Mouse (Mus musculus) hematopoietic stem cell, adult 5-6 weeks (primary cell): ENCODE data around the gene Ldb3. TPM values are rescaled to one million over a fixed set of nuclear protein-coding genes. Genes with fewer than 3 reads are reported as not detected.

Source experiments
- ATAC-seq, 2 experiments: fragments of 125-278 bp in 1 of 2; replicated peaks in 1 of 2; 2 replicates each; pipeline ENCODE4 v1.8.0; 2016 to 2017; ENCODE audit warnings: inconsistent platforms in 2 of 2, mild to moderate bottlenecking in 2 of 2, moderate number of reproducible peaks in 2 of 2, low read depth in 1 of 2, moderate TSS enrichment in 1 of 2; ENCODE audit not compliant: low FRiP score in 2 of 2, poor library complexity in 2 of 2, severe bottlenecking in 2 of 2, insufficient read depth in 1 of 2, low TSS enrichment in 1 of 2
- total RNA-seq: library from RNA; stranded (forward); fragments of 172-1452, 232-1000 nt; gene quantifications from 2 replicates; pipeline ENCODE4 v1.2.3, GENCODE M21; 2017

Ldb3 gene
- total RNA-seq, 1 experiment from 2014 or later = 0.05 TPM

- peak; percentile 38 to 47; a peak in 3 of 4 replicates for ATAC-seq
Observed at GRCm38 (mm10) chr14:34502475-34503324, 85.8 kb downstream of the Ldb3 start.

DNA sequence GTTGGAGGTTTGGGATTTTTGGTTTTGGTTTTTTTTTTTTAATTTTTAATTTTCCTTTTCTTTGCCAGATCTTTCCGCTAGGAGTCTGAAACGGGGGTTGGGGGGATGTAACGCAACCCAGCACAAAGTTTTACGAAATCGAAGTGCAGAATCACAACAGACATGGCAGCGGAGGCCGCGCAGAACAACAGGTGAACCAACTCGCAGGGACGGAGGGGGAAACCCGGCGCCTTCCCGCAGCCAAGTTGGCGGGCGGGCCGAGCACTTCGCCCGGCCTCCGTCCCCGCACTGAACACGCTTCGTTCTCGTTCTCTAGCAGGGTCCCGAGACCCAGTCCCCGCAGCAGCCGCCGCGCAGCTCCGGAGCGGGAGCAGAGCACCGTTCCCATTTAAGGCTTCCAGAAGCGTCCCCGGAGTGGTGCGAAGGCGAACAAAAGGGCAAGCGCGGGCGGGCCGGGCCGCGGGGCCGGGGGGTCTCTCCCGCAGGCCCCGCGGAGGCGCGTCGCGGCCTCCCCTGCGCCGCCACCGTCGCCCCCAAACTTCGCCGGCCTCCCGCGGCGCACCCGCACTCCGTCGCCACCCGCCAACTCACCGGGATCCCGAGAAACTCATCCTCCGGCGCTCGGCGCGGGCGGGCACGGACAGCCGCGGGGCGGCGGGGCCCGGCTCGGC lies 86.5 kb downstream of the Ldb3 start:
- peak in 1 of 2 experiments; percentile 30; a peak in 1 of 4 replicates for ATAC-seq

DNA sequence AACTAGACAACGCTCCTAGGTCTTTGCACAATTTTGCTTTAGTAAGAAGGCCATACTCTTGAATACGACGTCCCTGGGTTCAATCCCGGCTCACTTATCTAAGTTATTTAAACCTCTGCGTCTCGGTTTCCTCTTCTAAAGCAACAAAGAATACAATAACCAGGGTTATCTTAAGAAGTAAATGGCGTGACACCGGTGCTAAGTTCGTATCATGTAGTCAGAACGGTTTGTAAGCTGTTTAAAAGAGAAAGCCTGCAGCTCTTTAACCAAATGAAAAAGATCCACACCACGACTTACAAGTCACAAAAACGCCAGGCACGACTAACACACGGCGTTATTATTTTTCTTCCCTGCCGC lies 87.1 kb downstream of the Ldb3 start:
- no peak for ATAC-seq

DNA sequence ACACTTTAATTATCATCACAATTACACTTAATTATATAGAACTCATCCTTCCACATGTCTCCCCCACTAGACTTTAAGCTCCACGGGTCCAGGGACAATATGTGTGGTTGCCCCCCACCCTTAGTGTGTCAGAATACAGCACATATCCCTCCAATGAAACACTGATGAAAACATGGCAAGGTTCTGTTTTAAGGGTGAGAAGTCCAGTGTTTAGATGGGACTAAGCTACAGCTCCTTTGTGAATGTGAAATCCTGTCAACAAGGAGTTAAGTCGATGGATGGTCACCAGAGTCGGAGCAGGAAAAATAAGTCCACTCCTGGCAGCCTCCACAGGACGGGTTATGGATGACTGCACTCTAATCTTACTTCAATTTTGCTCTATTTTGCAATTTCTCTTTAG lies 88.2 kb downstream of the Ldb3 start:
- no peak for ATAC-seq

DNA sequence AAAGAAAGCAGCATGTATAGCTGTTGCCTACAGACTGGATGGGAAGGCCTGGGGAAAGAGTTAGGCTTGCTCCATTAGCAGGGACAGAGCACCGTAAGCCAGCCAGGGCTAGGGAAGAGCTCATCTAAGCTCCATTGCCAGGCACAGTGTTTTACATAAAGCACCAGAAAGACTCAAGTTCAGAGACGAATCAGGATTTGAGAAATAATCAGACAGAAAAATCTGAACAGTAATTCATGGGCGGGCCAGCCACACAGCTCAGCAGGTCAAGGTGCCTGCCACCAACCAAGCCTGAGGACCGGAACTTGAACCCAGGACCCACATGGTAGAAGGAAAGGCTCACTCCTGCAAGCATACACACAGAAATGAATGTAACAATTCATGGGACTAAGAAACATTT lies 88.8 kb downstream of the Ldb3 start:
- no peak for ATAC-seq

DNA sequence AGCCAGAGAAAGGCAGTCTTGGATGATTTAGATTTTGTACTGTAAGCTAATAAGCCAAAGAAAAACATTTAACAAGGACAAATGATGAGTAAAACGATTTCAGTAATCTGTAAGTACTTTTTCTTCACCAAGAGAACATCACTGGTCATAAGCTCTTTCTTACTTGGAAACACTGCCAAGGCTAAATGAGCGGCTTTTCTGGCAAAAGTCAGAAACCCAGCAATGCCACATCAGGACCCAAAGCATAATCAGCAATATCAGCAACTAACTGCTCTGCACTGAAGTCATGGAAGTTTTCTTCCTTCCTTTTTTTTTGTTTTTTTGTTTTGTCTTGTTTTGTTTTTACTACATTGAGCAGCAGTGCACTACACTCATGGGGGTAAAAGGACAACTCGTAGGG lies 91.1 kb downstream of the Ldb3 start:
- ATAC-seq = no peak

DNA sequence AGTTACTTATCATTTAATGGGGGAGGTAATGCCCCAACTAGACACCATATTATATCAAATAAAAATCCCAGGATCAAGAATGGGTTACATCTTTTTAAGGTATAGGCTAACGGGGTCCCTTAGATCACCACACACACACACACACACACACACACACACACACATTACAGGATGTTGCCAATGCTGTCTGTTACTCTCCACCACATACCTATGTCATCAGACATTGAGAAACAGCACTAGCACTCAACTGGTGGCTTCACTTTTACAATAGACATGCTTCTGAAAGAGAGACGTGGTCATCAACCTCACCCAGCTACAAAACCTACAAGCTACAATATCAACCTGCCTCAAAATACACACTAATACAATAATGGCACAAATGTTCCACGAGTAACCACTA lies 94.8 kb downstream of the Ldb3 start:
- ATAC-seq = no peak; a peak in 1 of 4 replicates

- ATAC-seq = no peak
Observed at GRCm38 (mm10) chr14:34492688-34493087, 95.8 kb downstream of the Ldb3 start.

GRCm38 (mm10) chr14:34490965-34491364 lies 97.5 kb downstream of the Ldb3 start:
- ATAC-seq = no peak

DNA sequence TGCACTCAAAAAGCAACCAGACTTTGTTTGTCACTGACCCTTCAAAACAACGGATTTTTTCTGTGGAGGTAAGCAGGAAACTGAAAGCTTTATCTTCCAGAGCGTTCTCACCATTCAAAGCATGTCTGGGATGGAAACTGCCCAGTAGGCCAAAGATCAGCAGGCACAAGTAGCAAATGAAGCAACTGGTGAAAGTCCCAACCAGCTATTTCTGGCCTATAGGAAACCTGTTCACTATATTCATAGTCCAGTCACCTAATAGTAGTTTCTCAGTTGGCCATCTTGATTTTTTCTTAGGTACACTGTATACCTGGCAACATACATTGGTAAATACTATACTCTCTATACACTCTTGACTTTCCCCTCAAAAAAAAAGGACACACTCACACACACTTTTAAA lies 98.6 kb downstream of the Ldb3 start:
- no peak for ATAC-seq

DNA sequence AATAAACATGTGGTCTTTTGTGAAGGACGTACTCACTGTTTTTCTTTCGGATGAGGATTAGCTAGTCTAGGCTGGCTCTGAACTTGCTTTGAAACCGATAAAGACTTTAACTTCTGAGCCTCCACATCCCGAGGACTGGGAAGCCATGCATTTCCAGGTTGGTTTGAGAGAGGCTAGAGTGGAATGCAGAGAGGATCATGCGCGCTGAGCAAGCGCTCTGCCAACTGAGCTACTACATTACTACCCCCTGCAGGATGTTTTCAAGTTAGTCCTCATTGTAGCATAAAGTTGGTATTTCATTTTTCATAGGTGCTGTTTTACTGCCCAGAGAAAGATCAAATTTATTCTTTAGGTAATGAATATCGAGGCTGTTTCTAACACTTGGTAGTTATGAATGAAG lies 102.3 kb downstream of the Ldb3 start:
- ATAC-seq = no peak

DNA sequence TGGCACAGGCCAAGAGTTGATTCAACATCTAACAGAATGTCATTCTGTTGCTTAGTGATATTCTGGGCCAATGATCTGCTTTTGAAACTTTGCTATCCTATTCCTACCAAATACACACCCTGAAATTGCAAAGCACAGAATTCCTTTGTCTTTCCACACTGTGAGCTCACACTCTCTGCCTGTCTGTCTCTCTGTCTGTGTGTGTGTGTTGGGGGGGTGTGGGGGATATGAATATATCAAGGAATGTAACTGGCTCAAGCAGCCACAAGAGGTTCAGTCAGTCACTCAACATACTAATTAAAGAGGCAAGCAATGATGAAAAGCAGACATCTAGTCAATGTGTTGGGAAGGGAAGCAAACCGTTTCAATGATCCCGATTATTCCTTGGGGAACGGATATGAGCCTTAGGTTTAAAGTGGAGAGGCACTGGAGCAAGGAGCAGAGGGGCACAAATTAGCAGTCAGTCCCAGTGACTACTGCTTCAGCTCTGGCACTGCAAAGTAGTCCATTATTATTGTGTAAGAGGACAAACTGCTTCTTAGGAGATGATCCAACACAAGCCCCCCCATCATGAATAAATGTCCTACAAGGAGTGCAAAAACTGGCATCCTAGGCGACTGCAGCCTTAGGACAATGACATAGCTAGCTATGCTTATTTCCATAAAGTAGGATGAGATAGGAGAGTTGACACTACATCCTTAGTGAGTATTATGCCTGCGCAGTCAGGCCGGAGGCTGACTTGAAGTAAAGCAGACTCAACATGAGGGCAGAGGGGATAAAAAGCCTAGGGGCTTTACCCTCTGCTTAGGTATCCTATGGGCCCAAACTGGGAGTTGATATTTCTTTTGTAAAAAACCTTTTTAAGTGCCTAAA lies 104.8 kb downstream of the Ldb3 start:
- ATAC-seq = no peak

Other genes with a start within 250 kb of the Ldb3 start
- not detected in 2 replicates for gene Fam25c, start 233.2 kb downstream of the Ldb3 start, total RNA-seq
- not detected in 2 replicates for gene Sncg, start 213.9 kb downstream of the Ldb3 start, total RNA-seq
- not detected in 2 replicates for gene Mmrn2, start 213.2 kb downstream of the Ldb3 start, total RNA-seq
- 1.7 and 2.2 TPM in 2 replicates for gene Bmpr1a, start 85.3 kb downstream of the Ldb3 start, total RNA-seq
- gene 9230112D13Rik, start 65.9 kb downstream of the Ldb3 start, total RNA-seq = not detected in 2 replicates
- gene Opn4, start 11.5 kb upstream of the Ldb3 start, total RNA-seq = not detected in 2 replicates
- gene Wapl, start 85.2 kb upstream of the Ldb3 start, total RNA-seq = 135 and 146 TPM in 2 replicates
- gene Grid1, start 231.4 kb upstream of the Ldb3 start, total RNA-seq = not detected in 2 replicates